Mouse (Mus musculus) left cerebral cortex, adult 2 months (tissue): ENCODE results near the gene Rfx4. TPM values are rescaled to one million over a fixed set of nuclear protein-coding genes. Genes with fewer than 3 reads are reported as not detected.

ENCODE experiments used
- DNase-seq, 2 experiments: peaks; one replicate each; pipeline ENCODE4 v3.0.0; 2021 to 2022; ENCODE audit warnings: low spot score in 2 of 2, mixed read lengths in 1 of 2; ENCODE audit errors: extremely low spot score in 1 of 2
- H3K27ac ChIP-seq: fragments of 200-600 bp; 2 replicates; pipeline ENCODE4 v1.8.1; 2022
- H3K4me3 ChIP-seq: fragments of 200-600 bp; 2 replicates; pipeline ENCODE4 v1.8.1; 2022
- CTCF ChIP-seq: fragments of 200-600 bp; IDR thresholded peaks from 2 replicates; pipeline ENCODE4 v1.8.1; 2022; ENCODE audit warnings: antibody characterized with exemption, mild to moderate bottlenecking, moderate library complexity
- intact Hi-C: fragments of 180-260 bp; cut with DNase I; formaldehyde crosslinking; loops from one replicate; pipeline ENCODE4 v1.15.1; 2025
- total RNA-seq, 2 experiments: library from RNA; stranded (reverse); gene quantifications; 2 replicates each; pipeline ENCODE4 v1.2.3; 2021

Gene Rfx4
- total RNA-seq, 2 experiments from 2014 or later: 10.3 to 13.4 TPM

DNA sequence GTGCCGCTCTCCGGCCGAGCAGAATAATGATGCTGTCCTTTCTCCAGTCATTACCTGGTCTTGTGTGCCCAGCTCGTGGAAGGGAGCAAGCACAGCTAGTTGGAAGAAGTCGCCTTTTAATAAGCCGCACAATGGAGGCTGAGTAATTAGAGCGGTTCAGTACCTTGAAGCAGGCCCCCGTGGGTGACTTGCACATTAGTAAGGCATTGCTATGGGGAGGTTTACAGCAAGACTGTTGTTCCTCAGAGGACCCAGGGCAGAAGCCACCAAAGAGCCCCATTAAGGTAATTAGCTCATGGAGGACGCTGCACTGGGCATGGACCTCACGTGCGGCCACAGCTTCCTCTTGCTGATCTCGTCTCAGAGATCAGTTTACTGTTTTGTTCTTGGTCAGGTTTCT lies 33.2 kb upstream of the Rfx4 start:
- intact Hi-C loops: no loop called here
- no peak overlapping the region for H3K27ac ChIP-seq
- DNase-seq: no peak
- H3K4me3 ChIP-seq: no peak overlapping the region
- no peak for TF ChIP-seq CTCF

DNA sequence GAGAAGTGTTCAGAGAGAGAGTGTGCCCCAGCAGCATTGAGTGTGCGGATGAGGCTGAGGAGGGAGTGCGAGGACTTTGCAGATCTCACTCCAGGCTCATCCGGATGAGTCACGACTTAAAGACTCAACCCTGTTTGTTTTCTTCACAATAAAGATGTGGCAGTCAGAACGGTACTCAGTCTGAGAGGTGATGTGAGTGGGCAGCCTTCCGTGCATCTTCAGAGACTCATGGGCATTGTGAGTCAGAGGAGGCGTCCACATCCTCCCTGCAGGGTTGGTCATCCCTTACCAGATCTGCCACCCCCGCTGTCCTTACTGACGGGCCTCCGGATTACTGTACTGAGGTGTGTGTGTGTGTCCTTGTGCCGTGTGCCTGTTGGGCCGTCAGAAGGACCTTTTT lies 28.9 kb upstream of the Rfx4 start:
- peak; percentile 10 to 23 for DNase-seq
- no peak for TF ChIP-seq CTCF
- no peak overlapping the region for H3K27ac ChIP-seq
- intact Hi-C loops: no loop called here
- H3K4me3 ChIP-seq: no peak overlapping the region

DNA sequence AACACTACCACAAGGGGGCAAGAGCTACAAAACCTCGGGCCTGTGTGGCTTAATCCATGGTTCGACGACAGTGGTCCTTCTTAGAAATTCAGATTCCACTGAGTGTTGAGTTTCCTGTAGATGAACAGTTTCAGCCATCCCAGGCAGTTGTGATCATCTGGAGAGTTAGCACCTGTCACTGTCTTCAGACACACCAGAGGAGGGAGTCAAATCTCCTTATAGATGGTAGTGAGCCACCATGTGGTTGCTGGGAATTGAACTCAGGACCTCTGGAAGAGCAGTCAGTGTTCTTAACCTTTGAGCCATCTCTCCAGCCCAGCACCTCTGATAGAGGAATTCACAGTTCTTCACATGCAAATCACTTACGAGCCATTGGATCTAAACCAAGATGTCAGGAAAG lies 28.1 kb upstream of the Rfx4 start:
- no peak overlapping the region for H3K4me3 ChIP-seq
- H3K27ac ChIP-seq: no peak overlapping the region
- DNase-seq: no peak
- intact Hi-C loops: no loop called here
- TF ChIP-seq CTCF: no peak

- Histone ChIP-seq H3K27ac (no peak overlapping the region), H3K4me3 (no peak overlapping the region)
- TF ChIP-seq CTCF: peak; percentile 32
- intact Hi-C loops: no loop called here
- no peak for DNase-seq
These were observed 25.8 kb upstream of the Rfx4 start for GRCm38 (mm10) chr10:84730078-84730477.

DNA sequence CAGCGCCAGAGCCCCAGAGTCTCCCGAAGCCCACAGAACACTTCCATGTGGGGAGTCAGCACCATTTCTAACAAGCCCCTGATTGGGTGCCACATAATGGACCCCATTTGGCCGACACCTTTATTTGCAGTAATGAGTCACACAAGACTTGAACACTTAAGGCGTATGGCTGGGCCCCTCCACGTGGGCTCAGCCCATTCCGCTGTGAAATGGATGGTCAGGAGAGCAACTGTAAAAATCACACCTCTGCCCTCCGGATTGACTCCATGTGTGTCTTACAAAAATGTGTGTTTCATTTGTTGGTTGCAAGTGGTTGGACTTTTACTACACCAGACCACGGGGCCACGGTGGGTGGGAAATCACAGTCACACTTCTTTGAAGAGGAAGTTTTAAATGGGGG lies 24.9 kb upstream of the Rfx4 start:
- TF ChIP-seq CTCF: no peak
- Histone ChIP-seq H3K4me3 (no peak overlapping the region), H3K27ac (no peak overlapping the region)
- DNase-seq: no peak
- intact Hi-C loops: no loop called here

DNA sequence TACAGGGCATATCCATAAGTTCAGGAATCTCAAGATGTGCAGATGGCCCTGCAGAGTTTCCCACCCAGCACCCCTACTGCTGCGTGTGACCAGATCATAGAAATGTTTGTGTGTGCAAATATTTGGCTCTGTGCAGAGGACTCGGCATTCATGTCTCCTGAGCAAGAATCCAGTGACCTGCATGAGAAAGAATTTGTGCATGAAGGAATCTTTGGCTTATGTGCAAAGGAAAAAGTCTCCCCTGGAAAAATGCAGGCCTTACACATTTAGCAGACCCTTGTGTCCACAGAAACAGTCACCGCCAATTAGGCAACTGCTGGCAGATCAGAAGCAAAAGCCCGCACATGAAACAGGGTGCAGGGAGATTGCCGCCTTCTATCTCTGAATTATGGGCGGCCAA lies 22.4 kb upstream of the Rfx4 start:
- Histone ChIP-seq H3K4me3 (no peak overlapping the region), H3K27ac (no peak overlapping the region)
- DNase-seq: no peak
- TF ChIP-seq CTCF: no peak
- intact Hi-C loops: no loop called here

DNA sequence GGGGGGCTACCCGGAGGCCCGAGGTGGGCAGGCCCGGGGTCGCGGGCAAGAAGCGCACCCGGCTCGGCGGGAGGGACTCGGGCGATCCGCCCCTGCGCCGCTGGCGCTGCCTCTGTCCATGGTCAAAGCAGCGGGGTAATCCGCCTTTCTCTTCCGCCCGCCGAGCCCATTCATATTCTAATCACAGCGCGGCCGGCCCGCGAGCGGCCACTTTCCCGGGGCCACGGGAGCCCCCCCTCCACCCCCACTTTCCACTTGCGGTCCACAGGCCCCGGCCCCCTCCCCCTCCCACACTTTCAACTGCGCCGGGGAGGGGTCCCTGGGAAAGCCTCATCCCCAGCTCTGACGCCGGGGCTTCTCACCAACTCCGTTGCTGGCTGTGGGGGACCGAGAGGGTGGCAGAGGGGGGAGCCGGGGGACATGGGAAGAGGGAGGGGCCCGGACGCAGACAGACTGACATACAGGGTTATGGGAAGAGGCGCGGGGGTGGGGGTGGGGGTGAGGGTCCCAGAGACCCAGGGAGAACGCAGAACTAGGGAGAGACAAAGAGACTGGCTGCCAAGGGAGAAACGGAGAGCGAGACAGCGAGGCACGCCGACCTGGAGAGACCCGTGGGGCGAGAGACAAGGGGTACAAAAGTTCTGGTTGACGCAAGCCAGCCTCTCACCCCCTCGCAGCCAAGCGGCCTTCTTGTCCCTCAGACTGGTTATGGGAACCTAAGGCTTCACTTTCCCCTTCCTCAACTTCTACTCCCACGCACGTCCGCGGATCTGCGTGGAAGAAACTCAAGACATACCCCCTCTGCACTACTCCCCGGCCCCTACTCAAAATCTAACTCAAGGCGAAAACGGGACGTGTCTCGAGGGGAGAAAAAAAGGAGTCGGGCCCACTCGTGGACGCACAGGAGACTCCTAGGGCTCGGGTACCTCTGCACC lies 744 bp upstream of the Rfx4 start:
- intact Hi-C loops: loop anchor here (5.0 kb wide), 1 partner anchor 97 kb away; no protein-coding TSS in a partner anchor
- no peak for TF ChIP-seq CTCF
- DNase-seq: peak in 1 of 2 experiments; percentile 31
- Histone ChIP-seq H3K4me3 (peak overlapping the region; percentile 40), H3K27ac (peak overlapping the region; percentile 59; the same call in 1 of the 2 replicates)

DNA sequence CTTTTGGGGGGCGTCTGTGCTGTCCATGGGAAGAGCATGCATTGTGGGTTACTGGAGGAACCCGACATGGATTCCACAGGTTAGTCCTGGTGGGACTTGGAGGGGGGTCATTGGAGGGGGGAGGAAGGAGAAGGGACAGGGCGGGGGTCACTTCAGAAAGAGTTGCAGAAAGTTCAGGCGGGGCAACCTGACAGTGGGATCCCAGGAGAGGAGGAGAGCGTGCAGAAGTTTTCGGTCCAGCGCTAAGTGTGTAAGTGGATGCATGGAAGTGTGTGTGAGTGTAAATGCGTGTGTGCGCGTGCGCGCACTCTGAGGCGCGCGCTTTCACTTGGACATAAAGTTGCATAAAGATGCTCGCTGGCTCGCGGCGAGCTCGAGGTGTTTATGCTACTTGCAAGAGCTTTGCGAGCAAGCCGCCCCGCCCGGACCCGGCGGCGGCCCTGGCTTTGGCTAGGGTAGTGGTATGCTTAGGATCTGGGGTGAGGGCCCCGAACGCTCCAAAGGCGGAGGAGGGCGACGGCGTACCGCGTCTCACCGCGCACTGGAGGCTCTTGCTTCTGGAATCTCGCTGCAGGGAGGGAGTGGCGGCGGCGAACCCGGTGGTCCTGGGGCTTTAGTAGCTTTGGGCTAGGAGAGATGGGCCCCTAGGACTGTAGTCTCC lies 703 bp downstream of the Rfx4 start:
- peak overlapping the region; percentile 40; the same call in 1 of the 2 replicates for H3K27ac ChIP-seq
- intact Hi-C loops: loop anchor here (5.0 kb wide), 1 partner anchor 96 kb away; no protein-coding TSS in a partner anchor
- peak overlapping the region; percentile 40 for H3K4me3 ChIP-seq
- no peak for DNase-seq
- TF ChIP-seq CTCF: no peak

- intact Hi-C loops: loop anchor here (5.0 kb wide), 1 partner anchor 95 kb away; no protein-coding TSS in a partner anchor
- no peak for DNase-seq
- no peak overlapping the region for H3K27ac ChIP-seq
- no peak overlapping the region for H3K4me3 ChIP-seq
- no peak for TF ChIP-seq CTCF
These were observed 1.8 kb downstream of the Rfx4 start for GRCm38 (mm10) chr10:84757426-84758199.

DNA sequence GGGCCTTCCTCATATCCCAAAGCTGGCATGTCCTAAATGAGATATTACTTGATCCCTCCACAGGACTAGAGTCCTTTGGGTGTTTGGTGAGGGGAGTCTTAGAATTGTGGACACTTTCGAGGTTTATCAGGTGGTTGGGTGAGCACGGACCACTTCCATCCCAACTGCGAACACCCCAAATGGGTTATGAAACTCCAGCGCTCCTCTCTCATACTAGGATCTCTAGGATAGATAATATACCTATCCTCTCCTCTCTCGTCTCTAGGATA lies 2.3 kb downstream of the Rfx4 start:
- TF ChIP-seq CTCF: no peak
- Histone ChIP-seq H3K27ac (no peak overlapping the region), H3K4me3 (no peak overlapping the region)
- no peak for DNase-seq
- intact Hi-C loops: loop anchor here (5.0 kb wide), 1 partner anchor 94 kb away; no protein-coding TSS in a partner anchor

DNA sequence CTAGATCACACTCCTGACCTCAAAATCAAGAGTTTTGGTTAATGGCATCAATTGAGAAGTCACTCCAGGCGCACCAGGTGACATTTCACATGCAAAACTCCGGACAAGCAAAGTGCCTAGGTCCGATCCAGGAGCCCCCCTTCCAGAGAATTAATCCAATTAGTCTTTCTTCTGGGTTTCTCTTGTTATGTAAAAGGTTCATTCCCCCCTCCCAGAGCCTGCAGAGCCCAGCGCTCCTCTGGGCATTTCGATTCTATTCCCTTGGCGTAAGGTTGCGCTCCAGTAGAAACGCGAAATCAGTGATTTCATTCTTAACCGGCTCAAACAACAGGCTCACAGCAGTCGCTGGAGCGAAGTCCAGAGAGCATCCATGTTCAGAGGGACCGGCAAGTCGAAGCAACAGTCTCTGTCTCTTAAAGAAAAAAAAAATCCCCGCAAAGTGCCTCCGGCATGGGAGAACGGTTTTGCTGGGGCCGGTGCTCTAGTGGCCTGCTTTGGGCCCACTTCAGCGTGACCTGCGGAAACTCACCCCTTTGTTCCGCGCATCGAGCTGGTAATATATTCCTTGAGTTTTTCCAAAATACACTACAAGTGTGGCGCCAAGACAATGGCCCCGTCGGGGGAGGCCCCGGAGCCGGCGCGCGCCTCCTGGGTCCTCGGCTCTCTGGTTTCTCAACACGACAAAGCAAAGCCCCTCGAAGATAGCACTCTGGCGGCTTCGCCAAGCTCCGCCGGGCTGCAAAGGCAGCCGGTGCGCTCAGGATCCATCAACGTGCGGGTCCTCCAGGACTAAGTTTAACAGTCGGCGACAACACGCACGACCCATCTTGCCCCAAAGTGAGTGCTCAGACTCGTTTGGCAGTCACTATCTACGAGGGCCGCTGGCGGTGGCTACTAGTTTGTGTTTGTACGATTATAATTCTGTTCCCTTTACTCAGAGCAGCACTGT lies 2.9 kb downstream of the Rfx4 start:
- no peak for DNase-seq
- TF ChIP-seq CTCF: no peak
- intact Hi-C loops: loop anchor here (5.0 kb wide), 1 partner anchor 94 kb away; no protein-coding TSS in a partner anchor
- peak overlapping the region; percentile 16; the same call in 1 of the 2 replicates for H3K4me3 ChIP-seq
- H3K27ac ChIP-seq: no peak overlapping the region
